Mouse (Mus musculus) gastrocnemius, postnatal 10 days (tissue): ENCODE data around the gene S100a14. TPM values are rescaled to one million over a fixed set of nuclear protein-coding genes. Genes with fewer than 3 reads are reported as not detected.

ENCODE experiments used
- DNase-seq: peaks from one replicate; pipeline ENCODE4 v3.0.0; 2021; ENCODE audit warnings: mixed read lengths
- total RNA-seq, 2 experiments: library from RNA; stranded (reverse); gene quantifications; 2 replicates each; pipeline ENCODE4 v1.2.3; 2021

Gene S100a14
- total RNA-seq, 2 experiments from 2014 or later = 0.23 TPM; not detected in 1

DNA sequence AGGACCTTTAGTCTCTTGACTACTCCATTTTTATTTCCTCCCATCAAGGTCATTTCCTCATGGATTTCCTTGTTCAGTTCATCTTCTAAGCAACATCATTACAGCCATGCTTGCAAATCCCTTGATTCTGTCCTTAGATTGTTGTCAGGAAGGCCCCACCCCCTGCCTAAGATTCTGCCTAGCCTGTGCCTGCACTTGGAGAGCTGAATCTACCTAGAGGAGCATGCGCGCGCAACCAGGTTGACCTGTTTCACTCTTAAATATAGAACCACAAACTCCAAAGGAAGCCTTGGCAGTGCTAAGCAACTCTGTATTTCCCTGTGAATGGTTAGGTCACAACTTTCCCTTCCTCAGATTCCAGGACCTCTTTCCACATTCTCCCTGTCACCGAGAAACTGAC, 8.9 kb upstream of the S100a14 start:
- no peak for DNase-seq

DNA sequence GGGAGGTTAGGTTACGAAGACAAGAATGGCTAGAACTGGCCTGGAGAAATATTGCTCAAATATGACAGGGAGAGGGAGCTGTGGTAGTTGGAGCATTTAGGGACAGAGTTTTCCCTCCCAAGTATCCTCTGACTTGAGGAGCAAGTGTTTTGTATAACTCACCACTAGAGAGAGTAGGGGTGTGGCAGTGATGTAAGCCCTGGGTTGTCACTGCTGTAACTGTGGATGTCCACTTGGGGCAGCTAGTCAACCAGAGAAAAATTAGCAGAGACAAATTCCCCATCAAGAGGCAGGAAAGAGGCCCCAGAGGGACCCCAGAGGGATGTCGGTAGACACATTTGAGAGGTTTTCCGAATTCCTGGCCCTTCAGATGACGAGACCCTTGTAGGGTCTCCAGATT, 1.2 kb upstream of the S100a14 start:
- DNase-seq = no peak

DNA sequence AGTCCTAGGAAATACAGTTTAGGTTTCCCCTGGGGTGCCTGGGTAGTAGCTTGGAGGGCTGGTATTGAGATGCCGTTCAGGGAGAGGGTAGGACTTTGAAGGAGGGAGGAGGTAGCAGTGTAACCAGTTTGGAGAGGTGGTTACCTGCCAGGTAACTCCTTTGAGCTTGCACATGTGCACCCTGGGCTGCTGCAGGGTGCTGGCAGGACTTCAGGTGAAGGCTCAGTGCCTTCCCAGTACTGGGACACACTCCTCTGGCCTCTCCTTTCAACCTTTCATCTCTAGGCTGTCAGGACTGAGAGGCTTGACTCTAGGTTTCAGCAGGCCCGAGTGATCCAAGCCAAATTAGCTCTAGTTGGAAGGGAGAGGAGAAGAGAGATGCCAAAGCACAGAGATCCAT, 580 bp upstream of the S100a14 start:
- DNase-seq = no peak

DNA sequence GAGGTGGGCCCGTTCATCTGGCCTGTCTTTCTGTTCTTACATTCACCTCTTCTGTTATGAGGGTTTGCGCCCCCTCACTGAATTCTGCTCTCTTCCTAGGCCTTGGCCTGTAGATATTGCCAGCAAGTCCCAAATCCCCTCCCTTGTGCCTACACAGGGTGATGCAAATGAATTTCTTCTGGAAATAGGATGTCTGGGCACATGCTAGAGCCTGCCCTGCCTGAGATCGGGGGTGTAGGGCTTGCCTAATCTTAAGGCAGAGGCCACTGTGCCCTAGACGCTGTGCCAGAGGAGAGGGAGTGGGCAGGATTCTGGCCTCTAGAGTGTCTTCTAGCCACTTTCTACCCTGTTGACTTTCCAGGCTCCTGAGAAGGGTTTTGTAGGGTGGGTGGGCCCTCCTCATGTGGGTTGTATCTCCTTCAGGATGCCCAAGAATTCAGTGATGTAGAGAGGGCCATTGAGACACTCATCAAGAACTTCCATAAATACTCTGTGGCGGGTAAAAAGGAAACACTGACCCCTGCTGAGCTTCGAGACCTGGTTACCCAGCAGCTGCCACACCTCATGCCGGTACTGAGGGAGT, 726 bp downstream of the S100a14 start:
- no peak for DNase-seq

DNA sequence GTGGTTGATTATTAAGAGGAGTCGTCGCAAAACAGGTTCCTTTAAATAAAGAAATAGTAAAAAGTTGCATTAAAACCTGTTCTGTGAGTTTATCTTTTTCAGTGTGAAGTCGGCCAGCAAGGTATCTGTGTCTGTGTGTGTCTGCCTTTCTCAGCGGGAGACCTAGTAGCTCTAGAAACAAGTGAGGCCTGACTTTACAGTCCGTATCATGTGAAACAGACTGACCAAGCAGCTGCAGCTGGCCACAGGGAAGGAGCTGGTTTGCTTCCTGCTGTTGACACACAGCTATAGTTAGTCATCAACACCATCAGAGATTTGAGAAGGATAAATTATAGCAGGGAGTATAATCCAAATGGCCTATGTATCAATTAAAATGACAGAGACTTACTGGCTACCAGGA, 5.1 kb downstream of the S100a14 start:
- DNase-seq = no peak

DNA sequence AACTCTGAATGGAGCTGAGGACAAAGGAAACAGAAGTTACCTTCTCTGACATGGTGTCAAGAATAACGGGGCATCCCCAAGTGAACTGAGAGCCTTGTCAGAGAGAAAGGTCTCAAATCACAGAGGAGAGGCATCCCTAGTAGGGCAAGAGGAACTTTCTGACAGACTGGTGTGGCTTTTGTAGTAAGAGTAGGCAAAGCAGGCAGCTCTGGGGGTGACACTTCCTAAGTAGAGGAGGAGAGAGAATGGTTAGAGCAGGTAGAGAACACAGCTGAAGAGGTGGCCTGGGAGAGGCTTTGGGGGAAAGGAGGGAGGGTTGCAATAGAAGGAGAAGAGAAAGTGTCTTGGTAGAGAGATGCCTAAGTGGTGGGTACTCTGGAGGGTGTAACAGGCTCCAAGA, 8.8 kb downstream of the S100a14 start:
- DNase-seq = no peak

DNA sequence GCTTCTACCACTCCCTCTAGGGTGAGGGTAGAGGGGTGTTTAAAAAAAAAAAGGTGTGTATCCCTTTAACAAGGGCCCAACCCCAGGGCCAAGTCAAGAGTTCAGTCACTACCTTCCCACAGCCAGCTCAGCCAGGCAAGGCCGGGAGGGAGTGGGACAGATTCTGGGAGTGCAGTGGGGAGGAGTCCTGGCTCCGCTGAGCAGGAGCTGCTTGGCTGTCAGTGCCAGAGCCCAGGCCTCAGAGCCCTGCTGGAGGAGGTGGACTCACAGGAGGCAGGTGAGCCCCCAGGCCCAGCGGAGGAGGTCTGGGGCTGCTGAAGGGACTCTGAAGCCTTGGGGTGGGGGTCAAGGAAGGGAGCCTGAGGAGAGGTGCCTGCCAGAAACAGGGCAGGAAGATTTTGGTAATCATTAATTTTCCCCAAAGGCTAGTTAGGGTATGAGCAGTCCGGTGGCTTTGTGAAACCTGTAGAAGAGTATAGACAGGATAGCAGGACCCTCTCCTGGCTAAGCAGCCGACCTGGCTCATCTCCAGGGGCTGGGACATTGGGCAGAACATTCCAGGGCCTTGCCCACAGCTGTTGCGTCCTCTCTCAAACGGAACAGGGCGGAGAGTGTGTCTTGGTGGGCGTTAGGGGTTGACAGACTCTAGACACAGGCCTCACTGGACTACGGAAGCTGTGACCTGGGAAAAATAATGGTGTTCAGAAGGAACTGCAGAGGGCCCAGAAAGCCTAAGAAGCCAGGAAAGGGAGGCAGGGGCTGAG, 10.7 kb downstream of the S100a14 start, which contains the start of gene S100a16:
Gene S100a16 (plus strand): TSS at position 114 of the 764 bp plus-strand sequence.
- DNase-seq = peak; percentile 75

DNA sequence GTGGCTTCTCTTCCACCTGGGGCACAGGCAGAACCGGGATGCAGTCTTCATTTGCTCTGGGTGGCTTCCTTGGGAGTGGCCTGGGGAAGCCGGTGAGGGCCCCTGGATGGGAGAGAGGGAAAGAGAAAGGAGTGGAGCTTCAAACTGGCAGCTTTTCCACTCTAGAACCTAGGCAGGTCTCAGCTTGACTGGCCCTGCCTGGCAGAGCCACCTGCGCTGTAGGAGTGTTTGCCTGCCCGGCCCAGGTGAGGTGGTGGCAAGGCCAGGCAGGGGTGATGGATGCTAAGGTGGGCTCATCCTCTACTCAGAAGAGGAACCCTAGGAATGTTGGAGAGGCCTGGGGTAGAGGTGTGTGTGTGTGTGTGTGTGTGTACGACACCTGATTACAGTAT, 11.2 kb downstream of the S100a14 start:
- DNase-seq = no peak

DNA sequence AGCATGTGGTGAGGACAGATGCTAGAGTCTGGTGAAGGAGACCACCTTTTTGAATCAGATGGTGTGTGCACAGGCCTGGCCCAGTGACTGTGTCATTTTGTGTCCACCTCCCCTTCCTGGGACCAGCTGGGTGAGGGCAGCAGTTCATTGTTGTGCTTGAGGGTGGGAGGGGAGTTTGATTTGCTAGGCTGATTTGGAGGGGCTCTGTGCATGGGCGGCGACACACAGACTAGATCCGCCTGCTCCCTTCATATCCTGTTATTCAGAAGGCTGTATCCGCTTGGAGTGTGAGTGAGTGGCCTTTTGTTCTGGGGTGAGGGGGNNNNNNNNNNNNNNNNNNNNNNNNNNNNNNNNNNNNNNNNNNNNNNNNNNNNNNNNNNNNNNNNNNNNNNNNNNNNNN, 14.2 kb downstream of the S100a14 start:
- no peak for DNase-seq

DNA sequence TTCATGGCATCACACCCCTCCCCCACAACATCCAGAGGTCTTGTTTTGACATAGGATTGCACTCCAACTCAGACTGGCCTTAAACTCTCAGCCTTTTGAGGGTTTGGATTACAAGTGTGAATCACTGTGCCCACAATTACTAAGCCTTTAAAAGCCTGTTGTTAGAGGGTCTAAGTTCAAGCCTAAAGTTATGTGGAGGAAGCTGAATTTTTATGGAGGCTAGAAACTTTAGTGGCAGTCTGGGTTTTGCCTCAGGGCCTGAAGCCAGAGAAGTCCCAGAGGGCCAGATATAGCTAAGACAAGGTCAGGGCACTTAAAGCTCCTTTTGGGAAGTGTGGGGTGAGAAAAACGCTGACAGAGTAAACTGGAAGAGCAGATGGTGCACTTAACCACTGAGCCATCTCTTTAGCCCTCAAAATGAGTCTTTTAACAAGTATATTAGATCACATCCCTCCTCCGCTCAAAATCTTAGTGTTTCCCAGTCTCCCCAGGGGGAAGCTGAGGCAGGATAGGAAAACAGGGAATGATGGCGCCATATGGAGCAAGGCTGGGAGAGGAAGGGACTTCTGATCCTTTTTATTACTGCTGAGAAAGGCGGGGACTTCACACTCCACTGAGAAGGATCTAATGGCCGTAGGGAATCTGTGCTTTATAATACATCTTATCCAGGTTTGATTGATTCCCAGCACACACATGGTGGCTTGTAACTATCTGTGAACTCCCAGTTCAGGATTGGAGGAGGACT, 23.2 kb downstream of the S100a14 start:
- no peak for DNase-seq

DNA sequence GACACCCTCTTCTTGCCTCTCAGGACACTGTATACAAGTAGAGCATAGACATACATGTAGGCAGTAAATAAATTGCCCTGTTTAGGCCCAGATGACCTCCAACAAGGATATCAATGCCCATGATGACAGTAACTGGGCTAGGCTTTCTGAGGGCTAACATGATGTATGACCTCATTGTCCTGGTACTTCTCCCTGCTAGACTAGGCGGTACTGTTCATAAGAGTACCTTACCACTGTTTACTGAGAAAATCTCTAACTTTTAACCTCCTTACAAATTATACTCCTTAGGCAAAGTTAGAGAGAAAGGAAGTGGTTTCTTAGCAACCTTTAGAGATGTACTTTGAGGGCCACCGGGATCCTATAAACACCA, 23.8 kb downstream of the S100a14 start:
- DNase-seq = no peak

DNA sequence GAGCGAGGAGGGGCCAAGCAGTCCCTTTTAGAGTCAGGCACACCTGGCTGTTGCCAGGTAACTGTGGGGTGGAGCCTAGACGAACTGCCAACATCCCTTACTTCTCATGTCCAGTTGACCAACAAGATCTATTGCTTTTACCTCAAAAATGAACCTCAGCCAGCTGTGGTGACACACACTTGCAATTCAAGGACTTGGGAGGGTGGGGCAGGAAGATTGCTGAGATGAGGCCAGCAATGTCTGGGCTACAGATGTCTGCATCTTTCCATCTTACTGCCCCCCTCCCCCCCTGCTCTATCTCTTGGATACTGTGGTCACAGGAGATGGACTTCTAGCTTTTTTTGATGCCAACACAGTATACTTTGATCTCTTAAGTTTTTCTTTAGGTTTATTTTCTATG, 25.6 kb downstream of the S100a14 start:
- no peak for DNase-seq

DNA sequence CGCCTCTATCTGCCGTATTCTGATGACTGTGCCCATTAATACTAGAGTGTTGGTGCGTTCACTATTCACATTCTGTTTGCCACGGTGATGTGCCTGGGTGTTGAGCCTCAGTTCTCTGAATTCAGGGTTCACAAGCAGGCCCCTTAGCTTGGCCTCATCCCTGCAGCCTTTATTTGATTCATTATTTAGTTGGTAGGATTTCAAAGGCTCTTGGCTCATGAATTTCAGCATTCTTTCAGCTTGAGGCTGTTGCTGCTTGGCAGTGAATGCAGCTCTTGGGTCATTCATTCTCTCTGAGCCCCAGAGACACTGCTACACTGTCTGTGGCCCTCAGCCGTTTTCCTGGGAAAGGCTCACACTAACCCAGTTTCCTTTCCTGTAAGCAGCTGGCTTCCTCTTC, 29.3 kb downstream of the S100a14 start:
- no peak for DNase-seq

DNA sequence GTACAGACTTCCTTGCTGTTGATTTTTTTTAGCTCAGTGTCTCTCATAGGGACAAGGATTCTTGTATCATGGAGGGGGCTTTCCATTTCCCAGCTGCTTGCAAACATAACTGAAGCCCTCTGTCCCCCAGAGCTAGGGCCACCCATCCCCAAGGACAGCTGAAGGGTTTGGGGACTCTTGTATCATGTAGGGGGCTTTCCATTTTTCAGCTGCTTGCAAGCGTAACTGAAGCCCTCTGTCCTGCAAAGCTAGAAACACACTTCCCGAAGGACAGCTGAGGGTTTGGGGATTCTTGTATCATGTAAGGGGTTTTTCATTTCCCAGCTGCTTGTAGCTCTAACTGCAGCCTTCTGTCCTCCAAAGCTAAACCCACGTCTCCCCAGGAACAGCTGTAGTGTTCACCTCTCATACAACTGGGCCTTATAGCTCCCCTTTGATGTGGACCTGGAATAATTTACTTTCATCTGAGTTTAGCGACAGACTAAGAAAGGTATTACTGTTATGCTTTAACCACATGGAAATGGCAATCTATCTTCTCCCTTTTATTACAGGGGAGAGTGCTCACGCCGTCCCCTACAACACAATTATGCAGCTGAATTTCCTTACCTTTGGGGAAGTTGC, 33.5 kb downstream of the S100a14 start, which contains the start of gene S100a3:
Gene S100a3 (plus strand): TSS at position 571 of the 621 bp plus-strand sequence.
- DNase-seq = no peak

DNA sequence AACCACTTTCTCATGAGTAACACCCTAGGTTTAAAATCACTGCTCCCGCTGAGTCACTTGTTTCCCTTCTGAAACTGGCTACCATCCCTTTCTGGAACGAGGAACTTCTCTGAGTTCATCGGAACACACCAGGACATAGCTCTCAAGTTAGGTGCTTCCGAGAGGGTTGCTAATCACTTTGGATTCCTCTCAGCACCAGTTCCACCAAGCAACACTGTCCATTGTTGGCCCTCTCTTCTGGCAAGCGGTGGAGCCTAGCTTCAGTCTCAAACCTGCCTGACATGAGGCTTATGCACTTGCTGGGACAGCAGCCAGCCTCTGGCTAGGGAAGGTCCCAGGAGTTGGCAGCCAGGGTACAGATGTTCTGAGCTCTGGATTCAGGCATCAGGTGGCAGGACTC, 48.0 kb downstream of the S100a14 start:
- DNase-seq = no peak

DNA sequence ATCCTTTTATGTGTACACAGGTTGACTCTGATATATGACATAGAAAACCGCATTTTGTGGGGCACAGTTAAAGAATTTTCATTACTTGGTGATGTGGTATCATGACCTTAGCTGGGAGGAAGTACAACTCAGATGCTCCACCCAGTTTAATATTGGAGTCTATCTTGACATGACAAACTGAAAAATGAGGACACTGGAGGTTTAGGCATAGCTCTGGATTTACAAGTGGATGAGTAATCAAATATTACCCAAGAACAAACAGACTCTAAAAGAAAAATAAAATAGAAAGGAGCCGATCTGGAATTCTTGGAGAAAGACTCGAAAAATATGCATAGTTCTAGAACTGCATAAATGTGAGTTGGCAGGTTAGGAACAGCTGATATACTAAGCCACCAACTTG, 48.7 kb downstream of the S100a14 start:
- no peak for DNase-seq

DNA sequence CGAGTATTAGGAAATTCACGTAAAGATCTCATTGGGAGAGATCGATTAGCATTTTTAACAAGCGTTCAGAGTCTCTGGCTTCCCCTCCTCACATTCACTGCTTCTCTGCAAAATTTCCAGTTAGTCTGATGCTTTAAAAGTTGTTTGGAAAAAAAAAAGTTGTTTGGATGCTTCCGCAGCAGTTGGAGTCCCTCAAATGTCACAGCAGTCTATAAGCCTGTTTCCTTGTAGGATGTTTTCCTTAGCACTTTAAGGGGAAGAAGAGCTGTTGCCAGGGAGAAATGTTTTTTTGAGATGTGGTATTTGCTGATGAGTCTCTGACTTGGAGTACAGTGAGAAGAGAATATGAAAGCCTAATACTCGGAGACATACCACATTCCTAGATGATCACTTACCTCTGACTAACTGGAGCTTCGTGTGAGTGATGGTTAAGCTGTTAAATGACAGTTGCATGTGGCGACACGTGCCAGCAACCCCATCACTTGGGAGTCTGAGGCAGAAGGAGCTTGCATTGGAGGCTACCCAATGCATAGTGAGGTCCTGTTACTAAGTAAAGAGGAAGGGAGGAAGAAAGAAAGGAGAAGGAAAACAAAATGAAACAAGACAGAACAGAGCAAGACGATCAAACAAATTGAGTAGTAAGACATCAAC, 49.8 kb downstream of the S100a14 start:
- DNase-seq = no peak

Other genes with a start within 250 kb of the S100a14 start
- 10 to 100 TPM; 48.5 to 57.8 TPM for gene Gatad2b, start 233.7 kb upstream of the S100a14 start, total RNA-seq
- 1 to 10 TPM; 2.1 to 3.4 TPM for gene Slc27a3, start 136.9 kb upstream of the S100a14 start, total RNA-seq
- gene Ints3, start 93.2 kb upstream of the S100a14 start, total RNA-seq = 10 to 100 TPM; 18.4 to 24.3 TPM
- 10 to 100 TPM; 18.7 to 21.4 TPM for gene Npr1, start 61.0 kb upstream of the S100a14 start, total RNA-seq
- 10 to 100 TPM; 46.4 to 50.3 TPM for gene Ilf2, start 50.7 kb upstream of the S100a14 start, total RNA-seq
- 10 to 100 TPM; 63.2 to 67.2 TPM for gene Snapin, start 35.8 kb upstream of the S100a14 start, total RNA-seq
- gene Chtop, start 17.4 kb upstream of the S100a14 start, total RNA-seq = 100 to 1,000 TPM; 103 to 108 TPM
- 10 to 100 TPM; 37.5 to 44.2 TPM for gene S100a1, start 12.5 kb upstream of the S100a14 start, total RNA-seq
- 10 to 100 TPM; 15.8 to 17.9 TPM for gene S100a13, start 12.4 kb upstream of the S100a14 start, total RNA-seq
- 100 to 1,000 TPM; 124 to 128 TPM for gene S100a16, start 10.4 kb downstream of the S100a14 start, total RNA-seq
- gene S100a3, start 33.7 kb downstream of the S100a14 start, total RNA-seq = 1 to 10 TPM in 1 of 2 experiments, under 1 TPM in 1; 0.49 to 1.6 TPM
- gene S100a2, start 63.4 kb downstream of the S100a14 start, total RNA-seq = not detected
- gene Gm42674, start 75.0 kb downstream of the S100a14 start, total RNA-seq = not detected
- gene S100a4, start 76.9 kb downstream of the S100a14 start, total RNA-seq = 10 to 100 TPM in 1 of 2 experiments, 1 to 10 TPM in 1; 9.6 to 20.1 TPM
- not detected for gene S100a5, start 81.7 kb downstream of the S100a14 start, total RNA-seq
- 100 to 1,000 TPM in 1 of 2 experiments, 10 to 100 TPM in 1; 83.2 to 102 TPM for gene S100a6, start 86.0 kb downstream of the S100a14 start, total RNA-seq
- not detected for gene S100a7a, start 127.2 kb downstream of the S100a14 start, total RNA-seq
- 10 to 100 TPM in 1 of 2 experiments, under 1 TPM in 1; 0.94 to 42.3 TPM for gene S100a8, start 142.1 kb downstream of the S100a14 start, total RNA-seq
- gene S100a9, start 168.9 kb downstream of the S100a14 start, total RNA-seq = 10 to 100 TPM in 1 of 2 experiments, under 1 TPM in 1; 0.70 to 44.4 TPM
- not detected for gene Pglyrp4, start 200.1 kb downstream of the S100a14 start, total RNA-seq